Mouse (Mus musculus): Measurements from ENCODE around the gene Olfr701. TPM values are rescaled to one million over a fixed set of nuclear protein-coding genes. Genes with fewer than 3 reads are reported as not detected.

Gene Olfr701
- not detected in 2 replicates for polyA plus RNA-seq (2015; fragmentation: Nextera tagmentation; extraction: Ambion mirVana)

- no peaks in the 10 kb centered on the region for H3K36me3 ChIP-seq (ENCODE audit: control insufficient read depth, insufficient read depth, low read length)
- no peaks in the 10 kb centered on the region for H3K9me3 ChIP-seq (ENCODE audit: control insufficient read depth, low read length)
- WGBS, result 78% methylated on average over 2 of the region's 2 CpGs
Measured at GRCm38 (mm10) chr7:106813829-106814228, at the start of gene Olfr701. Olfr701 (plus strand) TSS chr7:106814129.

DNA sequence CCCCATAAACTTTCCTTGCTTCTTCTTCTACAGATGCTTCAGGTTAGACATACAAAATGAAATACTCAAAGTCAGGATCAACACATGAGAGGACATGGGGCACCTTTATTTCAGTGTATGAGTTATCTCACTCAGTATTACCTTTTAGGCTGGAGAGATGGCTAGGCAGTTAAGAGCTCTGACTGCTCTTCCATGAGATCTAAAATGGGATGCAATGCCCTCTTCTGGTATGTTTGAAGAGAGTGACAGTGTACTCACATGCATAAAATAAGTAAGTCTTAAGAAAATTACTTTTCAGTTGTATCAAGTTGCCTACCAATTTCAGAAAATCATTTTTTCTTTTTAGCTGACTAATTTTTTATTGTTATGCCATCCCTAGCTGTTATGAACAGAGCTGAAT is 25.6 kb upstream of the Olfr701 start:
- Histone ChIP-seq H3K4me2 (ENCODE audit: low read length) (no peak overlapping the region), H3K27me3 (replicated peaks; ENCODE audit: control insufficient read depth, insufficient read depth, low read length) (no peaks in the 10 kb centered on the region), H3K4me1 (ENCODE audit: control insufficient read depth, insufficient read depth, low read depth, low read length) (no peaks in the 10 kb centered on the region), H3K27ac (ENCODE audit: low read depth, low read length) (no peak overlapping the region), H3K9me3 (ENCODE audit: control insufficient read depth, low read length) (no peaks in the 10 kb centered on the region), H3K9ac (ENCODE audit: low read depth, low read length) (no peak overlapping the region), H3K36me3 (ENCODE audit: control insufficient read depth, insufficient read depth, low read length) (no peaks in the 10 kb centered on the region), H3K4me3 (ENCODE audit: low read length) (no peak overlapping the region)
- no peak for ATAC-seq

More at GRCm38 (mm10) chr7:106813829-106814228, at the start of gene Olfr701:
- Histone ChIP-seq H3K4me2 (ENCODE audit: low read length) (no peak within 1 kb of the TSS), H3K27ac (ENCODE audit: low read depth, low read length) (no peak within 1 kb of the TSS), H3K4me1 (ENCODE audit: control insufficient read depth, insufficient read depth, low read depth, low read length) (no peaks in the 10 kb centered on the region), H3K9ac (ENCODE audit: low read depth, low read length) (no peak within 1 kb of the TSS), H3K27me3 (replicated peaks; ENCODE audit: control insufficient read depth, insufficient read depth, low read length) (no peaks in the 10 kb centered on the region), H3K4me3 (ENCODE audit: low read length) (no peak within 1 kb of the TSS)
- ATAC-seq, result no peak

- Histone ChIP-seq H3K9me3 (ENCODE audit: control insufficient read depth, low read length) (0 out of 2 replicates have a peak, but pooled peaks cover 2% of the 10 kb centered on the region), H3K36me3 (ENCODE audit: control insufficient read depth, insufficient read depth, low read length) (no peaks in the 10 kb centered on the region), H3K4me3 (ENCODE audit: low read length) (no peak within 1 kb of the TSS), H3K9ac (ENCODE audit: low read depth, low read length) (no peak within 1 kb of the TSS), H3K4me1 (ENCODE audit: control insufficient read depth, insufficient read depth, low read depth, low read length) (no peaks in the 10 kb centered on the region), H3K27ac (ENCODE audit: low read depth, low read length) (no peak within 1 kb of the TSS), H3K4me2 (ENCODE audit: low read length) (no peak within 1 kb of the TSS), H3K27me3 (replicated peaks; ENCODE audit: control insufficient read depth, insufficient read depth, low read length) (no peaks in the 10 kb centered on the region)
- ATAC-seq, result no peak
- 73% methylated on average over 1 of the region's 1 CpGs for WGBS
Measured at GRCm38 (mm10) chr7:106793098-106793497, 20.8 kb upstream of the Olfr701 start, which contains the start of gene Olfr699. Olfr699 (minus strand) TSS chr7:106793198.

GRCm38 (mm10) chr7:106808734-106809133 is 5.2 kb upstream of the Olfr701 start, which contains the start of gene Olfr700:
Olfr700 (minus strand) TSS chr7:106808834.
- H3K4me1 ChIP-seq (ENCODE audit: control insufficient read depth, insufficient read depth, low read depth, low read length), result no peaks in the 10 kb centered on the region
- H3K9me3 ChIP-seq (ENCODE audit: control insufficient read depth, low read length), result no peaks in the 10 kb centered on the region
- no peaks in the 10 kb centered on the region for H3K27me3 ChIP-seq (replicated peaks; ENCODE audit: control insufficient read depth, insufficient read depth, low read length)
- no peak for ATAC-seq
- no peak within 1 kb of the TSS for H3K9ac ChIP-seq (ENCODE audit: low read depth, low read length)
- H3K4me3 ChIP-seq (ENCODE audit: low read length), result no peak within 1 kb of the TSS
- no peaks in the 10 kb centered on the region for H3K36me3 ChIP-seq (ENCODE audit: control insufficient read depth, insufficient read depth, low read length)
- H3K27ac ChIP-seq (ENCODE audit: low read depth, low read length), result no peak within 1 kb of the TSS
- WGBS, result 82% methylated on average over 1 of the region's 1 CpGs
- no peak within 1 kb of the TSS for H3K4me2 ChIP-seq (ENCODE audit: low read length)

DNA sequence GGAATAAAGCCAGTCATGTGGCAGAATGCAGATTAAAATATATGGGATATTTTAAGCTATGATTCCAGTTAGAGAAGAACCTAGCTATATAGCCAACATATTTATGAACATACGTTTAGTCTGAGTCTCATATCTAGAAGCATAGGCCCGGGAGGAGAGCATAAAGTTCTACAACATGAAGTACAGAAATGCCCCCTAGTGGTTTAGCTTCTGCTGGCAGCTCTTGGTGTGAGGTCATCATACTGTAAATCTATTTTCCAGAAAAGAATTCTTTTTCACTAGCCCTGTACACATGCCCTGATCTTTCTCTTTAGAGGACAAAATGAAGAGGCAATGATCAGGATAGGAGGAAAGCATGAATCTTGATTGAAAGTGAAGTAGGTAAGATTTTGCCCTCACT is 1.8 kb downstream of the Olfr701 start:
- no peaks in the 10 kb centered on the region for H3K4me1 ChIP-seq (ENCODE audit: control insufficient read depth, insufficient read depth, low read depth, low read length)
- no peak for ATAC-seq
- H3K36me3 ChIP-seq (ENCODE audit: control insufficient read depth, insufficient read depth, low read length), result no peaks in the 10 kb centered on the region
- WGBS, result 71% methylated on average over 2 of the region's 2 CpGs
- H3K27me3 ChIP-seq (replicated peaks; ENCODE audit: control insufficient read depth, insufficient read depth, low read length), result no peaks in the 10 kb centered on the region
- no peak overlapping the region for H3K9ac ChIP-seq (ENCODE audit: low read depth, low read length)
- no peak overlapping the region for H3K4me2 ChIP-seq (ENCODE audit: low read length)
- no peak overlapping the region for H3K4me3 ChIP-seq (ENCODE audit: low read length)
- no peak overlapping the region for H3K27ac ChIP-seq (ENCODE audit: low read depth, low read length)
- no peaks in the 10 kb centered on the region for H3K9me3 ChIP-seq (ENCODE audit: control insufficient read depth, low read length)

DNA sequence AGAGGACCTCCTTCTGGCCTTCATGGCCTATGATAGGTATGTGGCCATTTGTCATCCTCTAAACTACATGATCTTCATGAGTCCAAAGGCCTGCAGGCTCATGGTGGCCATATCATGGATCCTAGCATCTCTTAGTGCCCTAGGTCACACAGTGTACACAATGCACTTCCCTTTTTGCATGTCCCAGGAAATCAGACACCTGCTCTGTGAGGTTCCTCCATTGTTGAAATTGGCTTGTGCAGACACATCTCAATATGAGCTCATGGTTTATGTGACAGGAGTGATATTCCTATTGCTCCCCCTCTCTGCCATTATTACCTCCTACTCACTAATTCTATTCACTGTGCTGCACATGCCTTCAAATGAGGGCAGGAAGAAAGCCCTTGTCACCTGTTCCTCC is 4.5 kb downstream of the Olfr701 start:
- Histone ChIP-seq H3K4me1 (ENCODE audit: control insufficient read depth, insufficient read depth, low read depth, low read length) (no peaks in the 10 kb centered on the region), H3K36me3 (ENCODE audit: control insufficient read depth, insufficient read depth, low read length) (no peaks in the 10 kb centered on the region), H3K9me3 (ENCODE audit: control insufficient read depth, low read length) (no peaks in the 10 kb centered on the region), H3K27me3 (replicated peaks; ENCODE audit: control insufficient read depth, insufficient read depth, low read length) (no peaks in the 10 kb centered on the region), H3K4me3 (ENCODE audit: low read length) (no peak overlapping the region), H3K4me2 (ENCODE audit: low read length) (no peak overlapping the region), H3K27ac (ENCODE audit: low read depth, low read length) (no peak overlapping the region), H3K9ac (ENCODE audit: low read depth, low read length) (no peak overlapping the region)
- no peak for ATAC-seq

GRCm38 (mm10) chr7:106833793-106834192 is 19.9 kb downstream of the Olfr701 start, which contains the start of gene Olfr702:
Olfr702 (minus strand) TSS chr7:106833893.
- Histone ChIP-seq H3K4me1 (ENCODE audit: control insufficient read depth, insufficient read depth, low read depth, low read length) (no peaks in the 10 kb centered on the region), H3K4me3 (ENCODE audit: low read length) (no peak within 1 kb of the TSS), H3K27ac (ENCODE audit: low read depth, low read length) (no peak within 1 kb of the TSS), H3K36me3 (ENCODE audit: control insufficient read depth, insufficient read depth, low read length) (no peaks in the 10 kb centered on the region), H3K9me3 (ENCODE audit: control insufficient read depth, low read length) (no peaks in the 10 kb centered on the region), H3K4me2 (ENCODE audit: low read length) (no peak within 1 kb of the TSS), H3K27me3 (replicated peaks; ENCODE audit: control insufficient read depth, insufficient read depth, low read length) (no peaks in the 10 kb centered on the region), H3K9ac (ENCODE audit: low read depth, low read length) (no peak within 1 kb of the TSS)
- no peak for ATAC-seq

DNA sequence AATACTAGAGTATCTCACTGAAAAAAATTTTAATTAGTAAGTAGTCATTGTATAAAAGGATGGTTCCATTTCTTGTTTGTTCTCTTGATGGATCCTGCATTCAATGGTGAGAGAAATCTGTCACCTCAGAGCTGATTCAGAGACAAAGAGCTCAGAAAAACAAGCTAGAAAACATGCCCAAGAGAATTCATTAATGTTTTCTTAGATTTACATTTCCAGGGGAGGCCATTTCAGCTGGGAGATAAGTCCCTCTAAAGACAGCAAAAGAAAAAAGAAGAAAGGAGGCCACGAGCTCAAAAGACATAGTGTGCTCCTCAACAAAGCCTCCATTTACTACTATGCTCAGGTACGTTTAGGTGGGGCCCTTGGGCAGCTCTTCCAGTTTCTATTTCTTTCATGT is 29.1 kb downstream of the Olfr701 start, which contains the start of gene Olfr703:
TSS of gene Olfr703 (plus strand) at position 301 of the 400 bp plus-strand sequence.
- Histone ChIP-seq H3K4me2 (ENCODE audit: low read length) (no peak within 1 kb of the TSS), H3K4me3 (ENCODE audit: low read length) (no peak within 1 kb of the TSS), H3K27ac (ENCODE audit: low read depth, low read length) (no peak within 1 kb of the TSS), H3K36me3 (ENCODE audit: control insufficient read depth, insufficient read depth, low read length) (no peaks in the 10 kb centered on the region), H3K9me3 (ENCODE audit: control insufficient read depth, low read length) (no peaks in the 10 kb centered on the region), H3K27me3 (replicated peaks; ENCODE audit: control insufficient read depth, insufficient read depth, low read length) (no peaks in the 10 kb centered on the region), H3K4me1 (ENCODE audit: control insufficient read depth, insufficient read depth, low read depth, low read length) (no peaks in the 10 kb centered on the region), H3K9ac (ENCODE audit: low read depth, low read length) (no peak within 1 kb of the TSS)
- ATAC-seq, result no peak
- WGBS, result 62% methylated on average over 2 of the region's 2 CpGs

DNA sequence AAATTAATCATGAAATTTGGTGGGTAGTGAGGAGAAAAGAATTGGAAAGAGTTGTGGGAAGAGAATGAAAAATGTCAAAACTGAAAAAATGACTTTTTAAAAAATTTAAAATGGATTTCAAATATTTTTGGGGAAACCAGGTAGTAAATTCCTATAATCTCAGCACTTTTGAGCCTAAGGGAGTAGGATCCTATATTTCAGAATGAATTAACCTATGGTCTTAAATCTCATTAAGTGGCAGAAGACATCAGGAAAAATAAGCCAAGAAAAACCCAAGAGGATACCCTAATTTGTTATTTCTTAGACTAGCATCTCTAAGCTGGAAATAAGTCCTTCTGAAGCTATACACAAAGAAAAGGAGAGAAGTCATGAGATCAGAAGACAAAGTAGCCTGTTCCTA is 49.0 kb downstream of the Olfr701 start, which contains the start of gene Olfr704:
TSS of gene Olfr704 (plus strand) at position 301 of the 400 bp plus-strand sequence.
- no peaks in the 10 kb centered on the region for H3K27me3 ChIP-seq (replicated peaks; ENCODE audit: control insufficient read depth, insufficient read depth, low read length)

More for the DNA sequence above, 49.0 kb downstream of the Olfr701 start, which contains the start of gene Olfr704:
- Histone ChIP-seq H3K9ac (ENCODE audit: low read depth, low read length) (no peak within 1 kb of the TSS), H3K4me1 (ENCODE audit: control insufficient read depth, insufficient read depth, low read depth, low read length) (no peaks in the 10 kb centered on the region), H3K27ac (ENCODE audit: low read depth, low read length) (no peak within 1 kb of the TSS), H3K4me2 (ENCODE audit: low read length) (no peak within 1 kb of the TSS), H3K9me3 (ENCODE audit: control insufficient read depth, low read length) (no peaks in the 10 kb centered on the region), H3K4me3 (ENCODE audit: low read length) (no peak within 1 kb of the TSS), H3K36me3 (ENCODE audit: control insufficient read depth, insufficient read depth, low read length) (no peaks in the 10 kb centered on the region)
- ATAC-seq, result no peak

Data from hindbrain, embryonic 16.5 days (tissue).